Mouse (Mus musculus): Measurements from ENCODE around the gene Srsf2.
"Not testable (repeated sequence)": the region's sequence is repeated elsewhere in the genome, so short reads cannot be mapped to it uniquely, and the experiment has no call there.

The Srsf2 gene

DNA sequence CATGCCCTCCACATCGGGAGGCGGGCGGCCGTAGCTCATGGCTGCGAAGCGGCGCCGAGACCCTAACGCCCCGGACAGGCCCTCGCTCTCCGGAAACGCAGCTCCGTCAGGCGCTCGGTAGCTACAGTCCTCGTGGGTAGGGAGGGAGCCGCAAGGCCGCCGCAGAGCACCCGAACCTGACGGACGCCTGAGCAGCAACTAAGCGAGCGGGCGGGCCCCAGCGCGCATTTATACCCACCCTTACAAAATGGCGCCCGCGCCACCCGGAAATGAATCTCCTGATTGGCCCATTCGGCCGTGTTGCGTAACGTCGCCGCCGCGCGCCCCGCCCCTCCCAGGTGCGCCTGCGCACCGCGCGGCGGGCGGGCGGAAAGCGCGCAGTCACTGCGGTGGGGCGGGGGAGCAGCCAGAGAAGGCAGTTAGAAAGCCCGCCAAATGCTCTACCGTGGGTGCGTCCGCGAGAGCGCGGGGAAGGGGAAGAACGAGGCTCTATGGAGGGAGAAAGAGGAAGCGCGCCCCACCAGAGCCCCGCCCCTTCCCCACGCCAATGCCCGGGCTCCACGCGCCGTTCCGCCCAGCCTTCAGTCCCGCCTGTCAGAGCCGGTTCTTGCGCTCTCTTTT lies at the start of gene Srsf2:
Srsf2 (minus strand) TSS at position 204 of the 621 bp plus-strand sequence.
- DNase-seq (ENCODE audit: low spot score in 2 of 2), result peak; percentile 97 to 99

- not testable (repeated sequence) for DNase-seq (ENCODE audit: low spot score in 2 of 2)
These were observed 49.7 kb upstream of the Srsf2 start for GRCm38 (mm10) chr11:116902588-116902987.

- no peak for DNase-seq (ENCODE audit: low spot score in 2 of 2)
These were observed 46.4 kb upstream of the Srsf2 start for GRCm38 (mm10) chr11:116899247-116899646.

GRCm38 (mm10) chr11:116895402-116895801 lies 42.5 kb upstream of the Srsf2 start:
- no peak for DNase-seq (ENCODE audit: low spot score in 2 of 2)

DNA sequence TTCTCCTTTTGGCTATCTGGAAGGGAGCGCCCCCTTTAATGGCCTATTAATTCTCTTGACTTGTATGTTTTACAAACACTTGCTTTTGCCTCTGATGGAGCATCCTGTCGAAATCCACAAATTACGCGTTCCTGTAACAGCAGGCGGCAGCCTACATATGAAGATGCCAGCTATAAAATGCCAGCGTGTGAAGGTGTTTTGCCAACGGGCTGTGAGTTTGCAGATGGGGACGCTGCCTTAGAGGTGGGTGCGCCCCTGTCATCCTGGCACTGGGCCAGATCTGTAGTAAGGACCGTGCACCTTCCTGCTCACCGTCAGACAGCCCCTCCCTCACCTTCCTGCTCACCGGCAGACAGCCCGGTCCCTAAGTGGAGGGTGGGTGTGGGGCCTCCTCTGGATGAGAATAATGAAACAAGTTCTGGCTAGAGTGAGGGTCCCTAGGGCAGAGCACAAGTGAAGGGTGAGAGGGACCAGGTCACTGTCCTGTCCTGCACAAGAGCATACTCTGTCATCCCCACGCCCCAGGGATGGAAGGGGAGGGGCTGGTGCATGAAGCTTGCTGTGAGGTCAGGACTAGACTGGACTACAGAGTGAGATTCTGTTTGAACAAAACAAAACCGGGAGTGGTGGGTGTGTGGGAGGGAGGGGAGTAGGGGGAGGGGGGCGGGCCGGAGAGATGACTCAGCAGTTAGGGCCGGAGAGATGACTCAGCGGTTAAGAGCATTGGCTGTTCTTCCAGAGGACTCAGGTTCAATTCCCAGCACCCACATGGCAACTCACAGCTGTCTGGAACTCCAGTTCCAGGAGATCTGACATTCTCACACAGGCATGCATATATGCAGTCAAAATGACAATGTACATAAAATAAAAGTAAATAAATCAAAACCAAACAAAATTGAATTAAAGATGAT lies 40.9 kb upstream of the Srsf2 start:
- no peak for DNase-seq (ENCODE audit: low spot score in 2 of 2)

GRCm38 (mm10) chr11:116887136-116887535 lies 34.2 kb upstream of the Srsf2 start:
- no peak for DNase-seq (ENCODE audit: low spot score in 2 of 2)

GRCm38 (mm10) chr11:116885275-116886151 lies 32.6 kb upstream of the Srsf2 start:
- peak; percentile 58 to 83 for DNase-seq (ENCODE audit: low spot score in 2 of 2)

DNA sequence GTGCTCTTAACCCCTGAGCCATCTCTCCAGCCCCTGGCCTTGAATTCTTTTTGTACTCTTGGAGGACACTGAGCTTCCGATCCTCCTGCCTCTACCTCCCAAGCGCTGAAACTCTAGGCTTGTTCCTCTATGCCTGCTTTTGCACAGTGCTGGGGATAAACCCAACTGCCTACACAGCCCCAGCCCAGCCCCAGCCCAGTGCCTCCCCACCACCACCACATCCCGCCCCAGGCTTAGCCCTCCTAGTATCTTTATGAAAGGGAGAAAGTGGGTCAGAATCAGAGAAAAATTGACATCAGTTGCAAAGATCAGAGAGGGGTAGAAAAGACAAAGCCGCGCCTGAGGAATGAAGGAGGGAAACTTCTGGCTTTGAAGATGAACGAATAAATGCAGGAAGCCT lies 31.2 kb upstream of the Srsf2 start:
- DNase-seq (ENCODE audit: low spot score in 2 of 2), result no peak

DNA sequence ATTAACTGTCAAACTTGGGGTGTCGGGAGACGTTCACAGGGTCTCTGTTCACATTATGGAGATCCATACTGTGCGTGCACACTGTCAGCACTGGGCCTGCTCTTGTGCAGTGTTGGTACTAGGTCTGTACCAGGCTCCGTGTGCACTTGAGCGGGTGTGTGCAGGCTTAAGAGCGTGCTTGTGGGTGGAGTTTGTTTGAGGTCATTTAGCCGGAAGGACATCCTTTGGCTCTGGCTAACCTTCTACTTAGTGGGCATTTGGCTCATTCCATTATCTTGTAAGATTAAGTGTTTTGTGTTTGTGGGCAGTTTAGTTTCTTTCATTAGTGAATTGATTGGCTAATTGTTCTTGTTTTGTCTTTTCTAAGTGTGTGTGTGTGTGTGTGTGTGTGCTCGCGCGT lies 29.6 kb upstream of the Srsf2 start:
- no peak for DNase-seq (ENCODE audit: low spot score in 2 of 2)

DNA sequence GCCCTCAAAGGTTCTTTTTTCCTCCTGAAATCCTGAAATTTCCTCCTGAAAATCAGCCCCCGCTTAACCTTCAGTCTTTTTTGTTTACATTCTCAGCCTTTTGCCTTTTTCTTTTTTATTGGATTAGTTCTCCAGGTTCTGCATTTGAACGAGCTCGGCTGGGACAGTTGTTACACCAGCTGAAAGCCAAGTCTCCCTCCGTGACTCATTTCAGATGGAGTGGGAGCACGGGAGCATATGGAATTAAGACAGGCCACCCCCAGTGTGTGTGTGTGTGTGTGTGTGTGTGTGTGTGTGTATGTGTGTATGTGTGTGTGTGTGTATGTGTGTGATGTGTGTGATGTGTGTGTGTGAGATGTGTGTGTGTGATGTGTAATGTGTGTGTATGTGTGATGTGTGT lies 28.5 kb upstream of the Srsf2 start:
- DNase-seq (ENCODE audit: low spot score in 2 of 2), result no peak

GRCm38 (mm10) chr11:116880839-116881238 lies 27.9 kb upstream of the Srsf2 start:
- DNase-seq (ENCODE audit: low spot score in 2 of 2), result no peak

DNA sequence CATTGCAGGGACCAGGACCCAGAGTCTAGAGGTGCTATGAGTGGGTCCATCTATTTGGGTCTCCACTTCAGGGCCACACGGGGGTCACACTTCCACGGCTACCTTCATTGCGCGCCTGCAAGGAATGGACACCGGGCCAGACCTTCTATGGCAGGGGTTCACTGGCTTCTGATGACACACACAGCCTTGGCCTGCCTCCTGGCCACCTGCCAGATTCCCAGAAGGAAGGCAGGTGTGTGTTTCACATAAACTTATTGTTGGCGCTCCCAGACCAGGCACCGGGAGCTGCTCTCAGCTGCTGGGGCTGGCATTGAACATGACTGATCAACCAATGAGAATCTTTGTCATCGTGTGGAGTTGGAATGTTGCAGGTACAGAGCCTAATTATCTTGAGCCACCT lies 25.6 kb upstream of the Srsf2 start:
- DNase-seq (ENCODE audit: low spot score in 2 of 2), result no peak

GRCm38 (mm10) chr11:116873987-116874386 lies 21.1 kb upstream of the Srsf2 start:
- DNase-seq (ENCODE audit: low spot score in 2 of 2), result no peak

- DNase-seq (ENCODE audit: low spot score in 2 of 2), result no peak
These were observed 18.6 kb upstream of the Srsf2 start for GRCm38 (mm10) chr11:116871538-116871937.

GRCm38 (mm10) chr11:116869641-116870040 lies 16.7 kb upstream of the Srsf2 start:
- DNase-seq (ENCODE audit: low spot score in 2 of 2), result no peak

DNA sequence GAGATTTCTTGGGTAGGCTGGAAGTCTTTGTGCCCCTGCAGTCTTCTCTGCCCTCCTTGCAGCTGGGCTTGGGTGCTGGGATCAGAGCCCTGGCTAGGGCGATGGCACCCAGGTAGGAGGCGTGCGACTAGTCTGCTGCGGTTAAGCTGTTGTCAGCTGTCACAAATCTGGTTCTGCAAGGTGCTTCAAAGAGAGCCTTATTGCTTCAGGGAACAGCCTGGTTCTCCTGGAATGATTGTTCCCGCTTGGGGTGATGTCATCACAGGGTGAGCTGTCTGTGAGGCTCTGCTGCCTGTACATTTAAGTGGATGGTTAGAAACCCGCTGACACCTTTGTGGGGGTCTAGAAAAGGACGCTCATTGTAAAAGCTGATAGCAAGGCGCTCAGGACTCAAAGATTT lies 16.3 kb upstream of the Srsf2 start:
- no peak for DNase-seq (ENCODE audit: low spot score in 2 of 2)

DNA sequence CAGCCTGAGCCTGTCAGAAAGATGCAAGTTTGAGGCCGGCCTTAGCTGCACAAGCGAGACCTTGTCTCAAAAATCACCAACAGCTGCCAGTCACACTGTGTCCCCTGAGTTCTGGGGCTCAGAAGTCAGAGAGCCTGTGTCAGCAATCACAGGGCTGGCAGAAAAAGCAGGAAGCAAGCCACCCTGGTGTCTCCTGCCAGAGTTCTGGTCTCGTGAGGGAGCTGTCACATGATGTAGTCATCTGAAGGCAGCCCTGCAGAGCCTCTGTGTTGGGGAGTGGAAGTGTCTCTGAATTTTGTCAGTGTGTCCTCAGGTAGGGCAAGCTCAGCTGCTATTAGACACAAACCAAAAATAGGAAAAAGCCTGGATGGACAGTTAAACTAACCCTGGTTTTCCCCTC lies 15.2 kb upstream of the Srsf2 start:
- DNase-seq (ENCODE audit: low spot score in 2 of 2), result no peak

GRCm38 (mm10) chr11:116865945-116866585 lies 13.2 kb upstream of the Srsf2 start:
- DNase-seq (ENCODE audit: low spot score in 2 of 2), result no peak

- no peak for DNase-seq (ENCODE audit: low spot score in 2 of 2)
These were observed 11.6 kb upstream of the Srsf2 start for GRCm38 (mm10) chr11:116864444-116864843.

DNA sequence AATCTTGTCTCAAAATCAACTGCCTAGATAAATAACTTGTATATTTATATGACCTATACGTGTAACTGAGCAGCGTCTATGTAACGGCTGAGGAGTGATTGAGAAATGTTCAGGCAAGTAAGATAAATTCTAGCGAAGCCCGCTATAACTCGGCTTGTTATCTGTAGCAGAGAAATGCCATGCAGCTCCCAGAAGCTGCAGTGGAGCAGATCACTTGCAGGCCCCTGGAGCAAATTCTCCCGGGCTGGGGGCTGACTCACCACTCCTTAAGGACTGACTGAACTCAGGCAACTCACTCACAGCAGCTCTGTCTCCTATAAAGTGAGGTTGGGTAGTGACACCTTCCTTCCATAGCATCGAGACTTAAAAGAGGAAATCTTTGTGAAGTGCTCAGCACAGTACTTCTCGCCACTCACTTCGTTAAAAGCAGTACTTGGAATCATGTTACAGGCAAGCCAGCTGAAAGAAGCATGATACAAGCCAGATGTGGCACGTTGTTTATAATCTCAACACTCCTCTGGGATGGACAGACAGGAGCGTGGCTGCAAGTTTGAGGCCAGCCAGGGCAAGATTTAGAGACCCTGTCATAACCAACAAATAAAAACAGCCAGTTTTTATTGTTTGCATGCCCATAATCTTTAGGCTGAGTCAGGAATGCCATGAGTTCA lies 4.4 kb upstream of the Srsf2 start:
- DNase-seq (ENCODE audit: low spot score in 2 of 2), result no peak

GRCm38 (mm10) chr11:116854279-116854678 lies 1.4 kb upstream of the Srsf2 start:
- DNase-seq (ENCODE audit: low spot score in 2 of 2), result no peak
